Mouse (Mus musculus): ENCODE data around the gene Tmem151b.

Gene Tmem151b

GRCm38 (mm10) chr17:45549617-45550181 lies at the start of gene Tmem151b:
Tmem151b (minus strand) TSS chr17:45549677.
- peak; percentile 45 for DNase-seq (ENCODE audit: low read depth, low spot score)

DNA sequence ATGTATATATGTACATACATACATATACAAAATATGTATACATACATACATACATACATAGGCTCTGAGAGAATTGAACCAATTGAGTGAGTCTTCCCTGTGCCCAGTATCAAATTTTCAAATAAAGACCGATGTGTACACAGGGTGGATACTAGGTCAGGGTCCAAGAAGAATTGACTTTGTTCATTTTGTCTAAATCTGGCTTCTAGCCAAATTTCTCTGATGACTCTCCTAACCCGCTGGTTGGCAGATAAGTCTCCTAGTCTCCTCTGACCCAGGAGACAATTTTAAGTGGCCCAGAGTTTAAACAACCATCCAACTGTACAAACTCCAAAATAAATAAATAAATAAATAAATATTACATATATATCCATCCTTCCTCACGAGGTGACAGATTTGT lies 49.4 kb upstream of the Tmem151b start:
- no peak for DNase-seq (ENCODE audit: low read depth, low spot score)

GRCm38 (mm10) chr17:45598376-45598775 lies 48.9 kb upstream of the Tmem151b start:
- no peak for DNase-seq (ENCODE audit: low read depth, low spot score)

DNA sequence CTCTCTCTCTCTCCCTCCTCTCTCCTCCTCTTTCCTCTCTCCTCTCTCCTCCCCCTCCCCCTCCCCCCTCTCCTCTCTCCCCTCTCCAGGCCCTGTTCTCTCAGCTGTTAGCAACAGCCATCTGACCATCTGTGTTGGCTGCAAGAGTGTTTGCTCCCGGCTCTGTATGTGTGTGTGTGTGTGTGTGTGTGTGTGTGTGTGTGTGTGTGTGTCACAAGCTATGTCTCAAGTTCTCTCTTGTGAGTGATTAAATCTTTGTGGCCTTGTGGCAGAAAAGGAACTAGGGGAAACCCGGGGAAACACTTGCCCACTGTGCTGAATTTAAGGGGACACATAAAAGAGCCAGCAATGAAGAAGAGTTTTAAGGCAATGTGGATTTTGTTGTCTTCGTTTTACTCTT lies 48.3 kb upstream of the Tmem151b start:
- peak; percentile 41 for DNase-seq (ENCODE audit: low read depth, low spot score)

DNA sequence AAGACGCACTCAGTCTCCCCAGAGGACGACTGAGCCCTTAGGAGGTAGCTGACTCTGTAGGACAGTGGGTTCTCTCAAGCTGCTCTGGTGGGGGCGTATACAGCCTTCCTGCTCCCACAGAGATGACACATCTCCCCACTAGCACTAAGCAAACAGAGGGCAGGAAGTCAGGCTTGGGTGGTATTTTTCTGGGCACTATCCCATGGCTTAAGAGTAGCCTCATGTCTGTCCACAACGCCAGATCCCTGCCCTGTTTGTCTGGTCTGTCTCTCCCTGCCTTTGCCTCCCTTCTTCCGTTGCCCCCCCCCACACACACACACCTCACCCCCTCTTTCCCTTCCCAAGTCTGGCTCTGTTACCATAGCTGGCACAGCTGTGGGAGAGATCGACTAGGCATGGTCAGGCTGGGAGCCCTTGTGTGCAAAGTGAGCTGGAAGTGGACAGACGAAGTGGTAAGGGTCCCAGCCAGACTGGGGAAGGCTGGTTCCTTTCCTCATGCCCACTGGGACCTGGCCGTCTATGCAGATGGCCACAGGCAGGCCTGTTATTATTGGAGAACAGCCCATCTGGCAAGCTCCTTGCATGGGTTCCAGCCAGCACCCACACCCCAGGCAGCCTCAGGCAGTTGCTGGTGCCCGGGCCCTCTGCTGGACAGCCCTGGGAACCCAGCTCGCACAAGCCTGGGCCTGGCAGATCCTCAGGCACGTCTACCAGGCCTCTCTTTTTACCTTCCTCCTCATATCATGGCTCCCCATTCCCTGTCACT lies 47.3 kb upstream of the Tmem151b start:
- DNase-seq (ENCODE audit: low read depth, low spot score), result peak; percentile 53

DNA sequence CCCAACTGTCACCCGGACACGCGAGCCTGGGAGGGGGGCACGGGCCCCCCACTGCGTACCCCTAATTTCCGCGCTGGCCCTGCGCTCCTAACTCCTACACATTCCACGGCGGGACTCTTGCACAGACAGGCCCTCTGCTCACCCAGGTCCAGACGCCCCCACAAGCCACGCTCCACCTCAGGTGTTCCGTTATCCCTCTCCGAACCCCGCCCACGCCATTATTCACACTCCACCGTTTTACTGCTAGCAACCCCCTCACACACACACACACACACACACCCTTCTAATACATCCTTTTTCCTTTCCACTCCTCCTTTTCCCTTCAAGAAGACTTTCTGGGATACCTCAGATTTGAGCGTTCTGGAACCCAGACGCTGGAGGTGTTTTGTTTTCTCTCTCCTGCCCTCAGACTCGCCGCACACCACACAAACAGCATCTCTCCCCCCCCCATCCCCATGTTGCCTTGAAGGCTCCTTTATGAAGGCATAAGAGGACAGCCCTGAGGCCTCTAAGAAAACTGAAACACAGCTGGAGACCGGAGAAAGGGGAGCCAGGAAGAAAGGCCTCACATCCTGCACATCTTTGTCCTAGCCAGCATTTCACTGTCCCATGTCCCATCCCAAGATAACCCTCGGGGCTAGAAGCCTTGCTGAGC lies 46.4 kb upstream of the Tmem151b start:
- peak; percentile 57 for DNase-seq (ENCODE audit: low read depth, low spot score)

GRCm38 (mm10) chr17:45594881-45595735 lies 45.6 kb upstream of the Tmem151b start:
- DNase-seq (ENCODE audit: low read depth, low spot score), result peak; percentile 80

GRCm38 (mm10) chr17:45594195-45594594 lies 44.7 kb upstream of the Tmem151b start:
- DNase-seq (ENCODE audit: low read depth, low spot score), result no peak

- no peak for DNase-seq (ENCODE audit: low read depth, low spot score)
Measured at GRCm38 (mm10) chr17:45593479-45593878, 44.0 kb upstream of the Tmem151b start.

DNA sequence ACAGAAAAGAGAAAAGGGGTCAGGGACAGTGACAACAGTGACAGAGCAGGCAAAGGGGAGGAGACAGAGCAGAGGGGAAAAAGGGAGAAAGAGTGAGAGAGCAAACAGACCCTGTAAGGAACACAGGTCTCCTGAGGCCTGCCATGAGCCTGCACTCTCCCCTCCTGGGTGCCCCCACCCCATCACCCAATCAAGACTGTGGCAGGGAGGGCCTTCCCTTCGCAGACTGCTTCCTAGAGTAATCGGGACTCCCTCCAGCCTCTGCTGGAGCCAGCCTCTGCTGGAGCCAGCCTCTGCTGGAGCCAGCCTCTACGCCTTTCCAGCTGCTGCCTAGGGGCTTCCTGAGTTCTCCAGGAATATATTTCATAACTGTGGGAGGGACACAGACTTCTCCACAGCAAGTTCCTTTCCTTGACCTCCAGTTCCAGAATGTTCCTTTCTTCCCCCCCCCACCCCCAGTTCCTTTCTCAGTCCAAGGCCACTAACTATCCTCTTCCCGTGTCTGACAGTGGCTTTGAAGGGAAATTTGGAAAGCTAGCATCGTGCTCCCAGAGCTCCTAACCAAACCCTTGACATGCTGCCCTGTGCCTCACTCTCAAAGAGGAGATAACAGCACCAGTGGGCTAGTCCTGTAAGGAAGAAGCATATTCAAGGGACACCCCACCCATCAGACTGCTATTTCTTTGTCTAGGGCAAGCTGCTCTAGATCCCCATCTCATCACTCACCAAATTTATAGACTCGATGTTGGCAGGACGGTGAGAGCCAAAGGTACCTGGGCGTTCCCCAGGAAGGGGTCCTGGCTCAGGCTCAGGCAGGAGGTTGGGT lies 43.3 kb upstream of the Tmem151b start:
- no peak for DNase-seq (ENCODE audit: low read depth, low spot score)

- no peak for DNase-seq (ENCODE audit: low read depth, low spot score)
Measured at GRCm38 (mm10) chr17:45591701-45592605, 42.5 kb upstream of the Tmem151b start.

DNA sequence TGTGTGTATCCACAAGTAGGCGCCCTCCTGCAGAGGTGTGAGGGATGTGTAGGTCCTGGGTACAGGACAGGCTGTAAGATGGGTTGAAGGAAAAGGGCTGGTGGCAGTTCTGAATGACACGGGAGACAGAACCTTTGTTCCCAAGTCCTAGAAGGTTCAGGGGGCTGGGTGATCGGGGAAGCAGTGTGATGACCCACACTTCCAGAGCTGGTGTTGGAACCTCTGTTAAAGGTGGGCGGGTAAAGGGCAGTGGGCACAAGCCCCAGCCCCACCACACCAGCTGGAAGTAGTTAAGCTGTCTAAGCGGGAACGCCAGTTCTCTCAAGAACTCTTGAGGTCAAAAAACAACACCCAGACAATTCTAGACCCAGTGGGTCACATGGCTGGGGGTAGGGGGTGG lies 40.9 kb upstream of the Tmem151b start:
- no peak for DNase-seq (ENCODE audit: low read depth, low spot score)

GRCm38 (mm10) chr17:45589844-45590243 lies 40.4 kb upstream of the Tmem151b start:
- no peak for DNase-seq (ENCODE audit: low read depth, low spot score)

- DNase-seq (ENCODE audit: low read depth, low spot score), result no peak
Measured at GRCm38 (mm10) chr17:45589236-45589635, 39.8 kb upstream of the Tmem151b start.

DNA sequence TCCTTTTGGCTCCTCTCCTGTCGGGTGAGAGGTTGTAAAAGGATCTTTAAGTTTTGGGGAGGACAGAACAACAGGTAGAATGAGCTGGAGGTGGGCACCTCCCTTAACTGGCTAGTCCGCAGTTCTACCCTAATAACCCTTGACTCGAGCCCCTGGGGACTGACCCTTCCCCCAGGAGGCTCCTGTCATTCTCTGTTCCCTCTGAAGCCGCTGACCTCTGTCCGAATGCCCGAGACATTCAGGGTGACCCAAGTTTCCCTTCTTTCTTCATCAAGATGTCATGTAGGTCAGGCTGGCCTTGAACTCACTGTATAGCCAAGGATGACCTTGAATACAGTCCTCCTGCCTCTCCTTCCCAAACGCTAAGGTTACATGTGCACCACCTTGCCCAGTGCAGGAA lies 38.9 kb upstream of the Tmem151b start:
- no peak for DNase-seq (ENCODE audit: low read depth, low spot score)

GRCm38 (mm10) chr17:45586449-45586837 lies 37.0 kb upstream of the Tmem151b start:
- peak; percentile 40 for DNase-seq (ENCODE audit: low read depth, low spot score)

DNA sequence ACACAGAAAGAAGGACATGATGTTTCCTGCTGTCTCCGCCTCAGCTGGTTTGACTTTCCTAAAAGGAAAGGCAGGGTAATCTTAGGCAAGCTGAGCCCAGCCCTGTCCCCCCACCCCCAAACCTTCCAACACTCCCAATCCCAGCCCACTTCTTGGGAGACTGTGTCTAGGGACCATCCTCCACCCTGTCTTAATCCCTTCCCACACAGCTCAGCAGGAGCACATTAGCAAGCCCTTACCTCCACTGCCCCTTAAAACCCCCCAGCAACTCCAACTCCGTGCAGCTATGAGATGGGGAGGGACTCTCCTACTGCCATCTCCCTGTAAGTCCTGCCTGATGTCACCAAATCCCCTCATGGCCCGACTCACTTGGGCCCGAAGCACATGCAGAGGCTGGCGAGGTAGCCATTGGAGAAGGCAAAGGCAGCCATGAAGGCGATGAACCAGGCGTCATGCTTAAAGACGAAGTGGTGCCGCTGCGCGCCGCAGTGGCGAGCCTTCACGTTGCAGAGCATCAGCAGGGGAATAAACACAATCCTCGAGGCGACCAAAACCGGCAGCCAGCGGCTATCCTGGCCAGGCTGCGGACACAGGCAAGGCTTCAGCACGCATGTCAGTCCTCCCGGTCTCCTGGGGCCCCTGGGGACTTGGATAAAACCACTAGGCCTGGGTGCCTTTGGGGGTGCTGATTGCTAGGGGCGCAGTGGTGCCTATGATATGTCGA lies 36.4 kb upstream of the Tmem151b start:
- no peak for DNase-seq (ENCODE audit: low read depth, low spot score)

DNA sequence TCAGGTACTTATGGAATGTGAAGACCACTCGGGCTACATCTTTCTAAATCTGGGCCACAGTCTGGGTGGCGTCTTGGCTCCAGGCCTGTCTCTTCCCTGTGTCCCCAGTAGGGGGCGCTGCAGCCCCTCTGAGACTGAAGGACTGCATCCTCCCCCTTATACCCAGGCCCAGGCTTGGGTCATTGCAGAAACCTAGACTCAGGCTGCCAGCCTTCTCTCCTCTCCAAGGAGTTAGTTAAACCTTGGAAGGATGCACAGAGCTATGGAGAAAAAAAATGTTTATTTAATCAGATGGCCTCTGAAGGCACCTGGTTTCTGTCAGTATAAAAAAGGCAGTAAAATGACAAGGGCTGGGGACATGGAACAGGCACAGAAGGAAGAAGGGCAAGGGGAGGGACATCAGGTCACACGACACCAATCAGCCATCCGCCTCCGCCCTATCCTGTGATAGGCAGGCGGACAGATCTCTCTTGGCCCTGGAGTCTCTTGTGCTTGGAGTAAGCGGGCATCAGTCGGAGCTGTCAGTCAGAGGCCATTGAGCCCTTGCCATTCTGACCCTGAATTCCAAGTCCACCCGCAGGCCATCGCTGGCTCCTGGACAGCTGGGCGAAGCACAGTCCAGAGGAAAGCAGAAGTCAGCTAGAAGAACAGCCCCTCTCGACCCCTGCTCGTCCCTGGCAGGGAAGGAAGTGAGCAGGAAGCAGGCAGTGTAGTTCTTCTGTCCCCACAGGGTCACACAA lies 35.6 kb upstream of the Tmem151b start:
- DNase-seq (ENCODE audit: low read depth, low spot score), result peak; percentile 60
